Mouse (Mus musculus): ENCODE measurements around the gene Kcp. TPM values are rescaled to one million over a fixed set of nuclear protein-coding genes. Genes with fewer than 3 reads are reported as not detected.

Kcp gene
- total and polyA plus RNA-seq, 2 experiments from 2014 or later, result 6.7 to 31.2 TPM

DNA sequence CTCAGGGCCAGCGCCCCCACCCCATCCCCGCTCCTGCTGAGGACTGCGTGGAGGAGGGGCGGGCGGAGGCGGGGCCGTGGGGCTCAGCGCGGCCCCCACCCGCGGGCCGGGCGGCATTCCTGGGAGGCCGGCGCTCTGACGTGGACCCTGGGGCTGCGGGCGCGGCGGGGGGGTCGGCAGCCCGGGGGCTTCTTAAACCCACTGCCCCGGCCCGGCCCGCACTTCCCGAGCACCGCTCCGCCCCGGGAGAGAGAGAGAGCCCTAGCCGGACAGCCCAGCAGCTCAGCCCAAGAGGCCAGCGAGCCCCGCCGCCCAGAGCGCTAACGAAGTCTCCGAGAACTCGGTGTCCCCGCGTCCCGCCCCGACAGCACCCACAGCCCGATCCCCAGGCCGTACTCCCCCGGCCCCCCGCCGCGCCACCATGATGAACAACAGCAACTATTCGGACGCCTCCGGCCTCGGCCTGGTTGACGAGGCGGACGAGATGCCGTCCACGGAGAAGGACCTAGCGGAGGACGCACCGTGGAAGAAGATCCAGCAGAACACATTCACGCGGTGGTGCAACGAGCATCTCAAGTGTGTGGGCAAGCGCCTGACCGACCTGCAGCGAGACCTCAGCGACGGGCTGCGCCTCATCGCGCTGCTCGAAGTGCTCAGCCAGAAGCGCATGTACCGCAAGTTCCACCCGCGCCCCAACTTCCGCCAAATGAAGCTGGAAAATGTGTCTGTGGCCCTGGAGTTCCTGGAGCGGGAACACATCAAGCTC, 74.5 kb downstream of the Kcp start, which contains the start of gene Flnc:
TSS of gene Flnc (plus strand) at position 219 of the 766 bp plus-strand sequence.
- H3K27ac ChIP-seq (ENCODE audit: low read depth, low read length), result no peak within 1 kb of the TSS
- peak within 1 kb of the TSS; percentile 43 for H3K9ac ChIP-seq
- ATAC-seq (no peak), DNase-seq (no peak)
- 0 out of 2 replicates have a peak, but pooled peaks cover 8% of the 10 kb centered on the region for H3K4me1 ChIP-seq (ENCODE audit: insufficient read depth)
- TF ChIP-seq CTCF (IDR thresholded peaks at IDR 0.05; ENCODE audit: low read depth), result no peak
- peak within 1 kb of the TSS; percentile 66 for H3K4me2 ChIP-seq (ENCODE audit: low read depth)
- WGBS, result 2% methylated on average over 64 of the region's 77 CpGs
- H3K9me3 ChIP-seq (ENCODE audit: low read length), result no peaks in the 10 kb centered on the region
- H3K27me3 ChIP-seq (ENCODE audit: insufficient read depth, low read length), result peaks cover 29% of the 10 kb centered on the region
- H3K36me3 ChIP-seq (ENCODE audit: insufficient read depth), result no peaks in the 10 kb centered on the region
- H3K4me3 ChIP-seq (ENCODE audit: low read depth, low read length), result peak within 1 kb of the TSS; percentile 33

DNA sequence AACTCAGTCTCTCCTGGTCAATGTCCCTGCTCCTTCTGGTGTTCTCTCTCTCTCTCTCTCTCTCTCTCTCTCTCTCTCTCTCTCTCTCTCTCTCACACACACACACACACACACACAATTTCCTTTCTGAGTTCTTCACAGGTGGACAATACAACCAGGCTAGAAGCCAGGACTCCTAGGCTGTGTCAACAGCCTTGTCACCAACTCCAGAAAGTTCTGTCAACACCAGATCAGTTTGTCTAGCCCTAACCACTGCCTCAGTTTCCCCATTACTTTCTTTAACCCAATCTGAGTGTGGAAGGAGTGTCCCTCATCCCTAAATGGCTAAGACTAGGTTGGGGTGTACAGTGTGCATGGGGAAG, 75.1 kb downstream of the Kcp start:
- no peaks in the 10 kb centered on the region for H3K36me3 ChIP-seq (ENCODE audit: insufficient read depth)
- peak overlapping the region; percentile 66 for H3K4me2 ChIP-seq (ENCODE audit: low read depth)
- no peak for TF ChIP-seq CTCF (IDR thresholded peaks at IDR 0.05; ENCODE audit: low read depth)
- no peak overlapping the region for H3K9ac ChIP-seq
- H3K4me1 ChIP-seq (ENCODE audit: insufficient read depth), result 0 out of 2 replicates have a peak, but pooled peaks cover 8% of the 10 kb centered on the region
- no peak for DNase-seq
- peaks cover 29% of the 10 kb centered on the region for H3K27me3 ChIP-seq (ENCODE audit: insufficient read depth, low read length)
- H3K9me3 ChIP-seq (ENCODE audit: low read length), result no peaks in the 10 kb centered on the region
- no peak overlapping the region for H3K27ac ChIP-seq (ENCODE audit: low read depth, low read length)
- peak overlapping the region; percentile 33 for H3K4me3 ChIP-seq (ENCODE audit: low read depth, low read length)
- ATAC-seq, result no peak

DNA sequence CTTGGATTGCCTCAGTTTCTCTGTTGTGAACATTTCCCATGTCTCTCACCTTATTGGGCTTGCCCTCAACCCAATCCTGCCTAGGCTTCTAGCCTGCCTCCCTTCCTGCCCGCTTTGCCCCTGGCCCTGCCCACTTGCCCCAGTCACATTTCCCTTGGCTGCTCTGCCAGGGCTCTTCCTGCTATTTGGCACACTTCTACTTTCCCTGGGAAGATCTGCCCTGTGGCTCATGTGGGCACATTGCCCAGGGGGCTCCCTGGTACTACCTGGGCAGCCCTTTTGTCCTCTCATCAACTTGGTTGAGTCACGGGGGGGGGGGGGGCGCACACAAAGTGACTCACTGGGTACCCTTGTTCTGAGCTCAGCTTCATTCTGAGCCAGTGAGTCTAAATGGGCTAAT, 75.6 kb downstream of the Kcp start:
- no peak overlapping the region for H3K4me2 ChIP-seq (ENCODE audit: low read depth)
- H3K27ac ChIP-seq (ENCODE audit: low read depth, low read length), result no peak overlapping the region
- H3K9ac ChIP-seq, result no peak overlapping the region
- WGBS, result 32% methylated on average over 3 of the region's 3 CpGs
- DNase-seq (no peak), ATAC-seq (no peak)
- 0 out of 2 replicates have a peak, but pooled peaks cover 8% of the 10 kb centered on the region for H3K4me1 ChIP-seq (ENCODE audit: insufficient read depth)
- TF ChIP-seq CTCF (IDR thresholded peaks at IDR 0.05; ENCODE audit: low read depth), result no peak
- H3K36me3 ChIP-seq (ENCODE audit: insufficient read depth), result no peaks in the 10 kb centered on the region
- H3K4me3 ChIP-seq (ENCODE audit: low read depth, low read length), result no peak overlapping the region
- H3K27me3 ChIP-seq (ENCODE audit: insufficient read depth, low read length), result peaks cover 29% of the 10 kb centered on the region
- H3K9me3 ChIP-seq (ENCODE audit: low read length), result no peaks in the 10 kb centered on the region

DNA sequence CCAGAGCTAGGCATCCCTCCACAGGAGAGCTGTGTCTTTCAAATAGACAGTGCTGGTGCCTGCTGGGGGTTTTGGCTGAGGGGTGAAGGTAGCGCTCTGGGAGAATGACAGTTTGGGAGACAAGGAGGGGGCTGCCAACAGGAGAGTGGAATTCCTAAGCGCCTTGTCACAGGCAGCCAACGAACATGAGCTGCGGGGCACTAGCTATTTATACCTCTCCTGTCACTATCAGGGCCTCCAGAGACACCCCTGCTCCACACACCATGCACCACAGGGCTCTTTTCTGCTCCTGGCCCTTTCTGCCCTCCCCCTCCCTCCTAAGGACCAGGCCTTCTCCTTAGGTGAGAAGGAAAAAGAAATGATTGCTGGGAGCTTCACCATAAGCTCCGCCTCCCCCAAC, 76.3 kb downstream of the Kcp start:
- TF ChIP-seq CTCF (IDR thresholded peaks at IDR 0.05; ENCODE audit: low read depth), result no peak
- Histone ChIP-seq H3K27me3 (ENCODE audit: insufficient read depth, low read length) (peaks cover 29% of the 10 kb centered on the region), H3K4me2 (ENCODE audit: low read depth) (no peak overlapping the region), H3K4me1 (ENCODE audit: insufficient read depth) (0 out of 2 replicates have a peak, but pooled peaks cover 8% of the 10 kb centered on the region), H3K27ac (ENCODE audit: low read depth, low read length) (no peak overlapping the region), H3K9ac (no peak overlapping the region), H3K4me3 (ENCODE audit: low read depth, low read length) (no peak overlapping the region), H3K9me3 (ENCODE audit: low read length) (no peaks in the 10 kb centered on the region), H3K36me3 (ENCODE audit: insufficient read depth) (no peaks in the 10 kb centered on the region)
- DNase-seq (no peak), ATAC-seq (no peak)
- 21% methylated on average over 5 of the region's 5 CpGs for WGBS

DNA sequence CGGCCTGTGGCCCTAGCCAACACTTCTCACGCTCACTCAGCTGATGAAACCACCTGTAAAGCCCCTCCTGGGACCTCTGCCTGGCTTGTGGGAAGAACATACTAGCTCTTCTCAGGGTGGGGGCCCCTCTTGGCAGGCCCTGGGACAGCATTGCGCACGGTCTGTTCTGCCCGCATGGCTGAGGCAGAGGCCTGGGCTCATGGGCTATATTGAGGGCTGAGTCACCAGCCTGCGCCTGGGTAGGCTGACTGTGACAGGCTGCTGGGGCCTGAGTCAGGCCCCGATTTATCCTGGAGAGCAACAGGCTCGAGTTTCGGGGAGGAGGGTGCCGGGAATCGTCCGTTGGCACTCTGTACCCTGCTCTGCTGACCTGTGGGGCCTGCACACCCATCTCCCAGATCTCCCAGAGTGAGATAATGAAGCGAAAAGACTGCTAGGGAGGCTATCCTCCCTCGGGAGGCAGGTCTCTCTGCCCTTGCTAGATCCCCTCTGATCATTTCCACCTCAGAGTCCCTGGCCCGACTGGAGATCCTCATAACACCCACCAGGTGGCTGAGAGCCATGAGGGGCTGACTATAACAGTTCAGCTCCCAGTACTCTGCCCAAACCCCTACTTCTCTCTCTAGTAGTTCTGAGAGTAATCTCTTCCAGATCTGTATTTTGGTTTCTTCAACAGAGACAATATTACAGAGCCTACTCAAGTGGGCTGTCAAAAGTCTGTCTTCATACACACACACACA, 76.9 kb downstream of the Kcp start:
- Histone ChIP-seq H3K27me3 (ENCODE audit: insufficient read depth, low read length) (peaks cover 29% of the 10 kb centered on the region), H3K4me2 (ENCODE audit: low read depth) (no peak overlapping the region), H3K4me3 (ENCODE audit: low read depth, low read length) (no peak overlapping the region), H3K9ac (no peak overlapping the region), H3K4me1 (ENCODE audit: insufficient read depth) (0 out of 2 replicates have a peak, but pooled peaks cover 8% of the 10 kb centered on the region), H3K27ac (ENCODE audit: low read depth, low read length) (no peak overlapping the region), H3K36me3 (ENCODE audit: insufficient read depth) (no peaks in the 10 kb centered on the region), H3K9me3 (ENCODE audit: low read length) (no peaks in the 10 kb centered on the region)
- 45% methylated on average over 15 of the region's 15 CpGs for WGBS
- TF ChIP-seq CTCF (IDR thresholded peaks at IDR 0.05; ENCODE audit: low read depth), result no peak
- ATAC-seq, result no peak
- DNase-seq, result no peak

DNA sequence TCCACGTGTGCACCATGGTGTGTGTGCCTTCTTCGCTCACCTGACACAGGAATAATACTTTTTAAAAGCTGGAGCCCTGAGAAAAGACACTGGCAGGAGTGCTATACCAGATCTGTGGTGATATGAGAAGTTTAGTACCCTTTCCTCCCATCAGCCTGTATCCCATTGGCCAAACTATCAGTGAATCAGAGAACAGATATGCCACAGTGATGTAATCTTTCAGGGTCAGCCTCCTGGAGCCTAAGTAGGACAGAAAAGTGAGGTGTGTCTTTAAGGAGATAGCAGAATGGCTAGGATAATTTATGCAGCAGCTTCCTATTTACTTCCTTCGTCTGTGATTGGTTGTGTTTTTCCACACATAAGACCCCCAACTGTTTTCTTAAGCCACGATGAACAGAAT, 79.6 kb downstream of the Kcp start:
- no peaks in the 10 kb centered on the region for H3K36me3 ChIP-seq (ENCODE audit: insufficient read depth)
- no peak overlapping the region for H3K27ac ChIP-seq (ENCODE audit: low read depth, low read length)
- H3K9me3 ChIP-seq (ENCODE audit: low read length), result no peaks in the 10 kb centered on the region
- ATAC-seq, result no peak
- TF ChIP-seq CTCF (IDR thresholded peaks at IDR 0.05; ENCODE audit: low read depth), result no peak
- no peak overlapping the region for H3K9ac ChIP-seq
- H3K4me1 ChIP-seq (ENCODE audit: insufficient read depth), result 0 out of 2 replicates have a peak, but pooled peaks cover 4% of the 10 kb centered on the region
- H3K4me2 ChIP-seq (ENCODE audit: low read depth), result no peak overlapping the region
- 54% methylated on average over 4 of the region's 4 CpGs for WGBS
- H3K4me3 ChIP-seq (ENCODE audit: low read depth, low read length), result no peak overlapping the region
- no peak for DNase-seq
- H3K27me3 ChIP-seq (ENCODE audit: insufficient read depth, low read length), result peaks cover 12% of the 10 kb centered on the region

DNA sequence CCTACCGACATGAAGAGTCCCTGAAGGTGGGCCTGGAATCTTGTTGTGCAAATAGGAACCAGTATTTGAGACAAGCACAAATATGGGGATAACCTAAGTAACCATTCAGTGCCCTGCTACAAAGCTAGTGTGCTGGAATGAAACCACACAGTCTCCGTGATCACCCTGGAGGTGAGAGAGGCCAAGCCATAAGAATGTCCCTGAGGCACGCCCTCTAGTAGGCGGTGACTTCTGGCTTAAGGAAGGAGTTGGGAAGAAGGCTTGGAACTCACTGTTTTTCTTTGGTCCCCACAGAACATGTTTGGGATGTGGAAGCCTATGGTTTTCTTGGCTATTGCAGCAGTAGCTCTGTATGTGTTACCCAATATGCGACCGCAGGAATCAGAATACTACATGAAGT, 81.4 kb downstream of the Kcp start:
- ATAC-seq (no peak), DNase-seq (no peak)
- Histone ChIP-seq H3K9me3 (ENCODE audit: low read length) (no peaks in the 10 kb centered on the region), H3K36me3 (ENCODE audit: insufficient read depth) (0 out of 2 replicates have a peak, but pooled peaks cover 3% of the 10 kb centered on the region), H3K27ac (ENCODE audit: low read depth, low read length) (no peak overlapping the region), H3K4me2 (ENCODE audit: low read depth) (no peak overlapping the region), H3K4me1 (ENCODE audit: insufficient read depth) (no peaks in the 10 kb centered on the region), H3K4me3 (ENCODE audit: low read depth, low read length) (no peak overlapping the region), H3K9ac (no peak overlapping the region), H3K27me3 (ENCODE audit: insufficient read depth, low read length) (no peaks in the 10 kb centered on the region)
- WGBS, result 75% methylated on average over 6 of the region's 6 CpGs
- no peak for TF ChIP-seq CTCF (IDR thresholded peaks at IDR 0.05; ENCODE audit: low read depth)

Measured in forebrain, postnatal 0 days (tissue).